Mouse (Mus musculus) induced T-regulatory cell, adult 2 months (primary cell): ENCODE measurements around the gene Socs3.

Experiments
- DNase-seq: peaks from one replicate; pipeline ENCODE4 v3.0.0-alpha.2; 2012; ENCODE audit warnings: low read depth

Socs3 gene

DNA sequence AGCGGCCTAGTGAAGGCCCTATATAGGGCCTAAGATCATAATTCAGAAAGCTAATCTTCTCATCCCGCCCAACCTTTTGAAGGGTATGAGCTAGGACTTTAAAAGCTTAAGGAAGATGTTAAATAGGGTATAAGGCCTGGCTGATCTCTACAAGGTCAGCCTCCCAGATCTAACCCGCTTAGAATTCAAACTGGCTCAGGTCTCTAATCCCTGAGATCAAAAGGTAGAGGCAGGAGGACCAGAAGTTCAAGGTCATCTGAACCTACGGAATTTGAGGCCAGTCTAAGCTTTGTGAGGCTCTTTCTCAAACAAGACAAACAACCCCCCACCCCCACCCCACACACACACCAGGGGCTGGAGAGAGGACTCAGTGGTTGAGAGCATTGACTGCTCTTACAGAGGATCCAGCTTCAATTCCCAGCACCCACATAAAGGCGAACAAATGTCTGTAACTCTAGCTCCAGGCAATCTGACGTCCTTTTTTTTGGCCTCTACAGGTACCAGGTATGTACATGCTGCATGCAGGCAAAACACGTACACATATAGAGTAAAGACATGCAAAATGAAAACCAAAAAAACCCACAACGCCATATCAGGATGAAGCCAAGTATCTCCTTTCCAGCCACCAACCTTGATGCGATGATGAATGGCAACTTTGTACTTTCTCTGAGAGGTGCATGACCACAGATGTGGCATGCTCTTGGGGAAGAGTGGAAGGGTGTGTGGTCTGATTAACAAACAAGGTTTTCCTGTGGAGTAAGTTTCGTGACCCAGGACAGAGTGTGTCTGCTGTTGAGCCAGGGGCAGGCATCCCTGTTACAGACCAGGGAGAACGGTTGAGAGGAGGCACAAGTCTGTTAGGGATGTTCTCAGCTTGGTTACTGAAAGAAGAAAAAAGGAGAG lies 3.1 kb upstream of the Socs3 start:
- no peak for DNase-seq

DNA sequence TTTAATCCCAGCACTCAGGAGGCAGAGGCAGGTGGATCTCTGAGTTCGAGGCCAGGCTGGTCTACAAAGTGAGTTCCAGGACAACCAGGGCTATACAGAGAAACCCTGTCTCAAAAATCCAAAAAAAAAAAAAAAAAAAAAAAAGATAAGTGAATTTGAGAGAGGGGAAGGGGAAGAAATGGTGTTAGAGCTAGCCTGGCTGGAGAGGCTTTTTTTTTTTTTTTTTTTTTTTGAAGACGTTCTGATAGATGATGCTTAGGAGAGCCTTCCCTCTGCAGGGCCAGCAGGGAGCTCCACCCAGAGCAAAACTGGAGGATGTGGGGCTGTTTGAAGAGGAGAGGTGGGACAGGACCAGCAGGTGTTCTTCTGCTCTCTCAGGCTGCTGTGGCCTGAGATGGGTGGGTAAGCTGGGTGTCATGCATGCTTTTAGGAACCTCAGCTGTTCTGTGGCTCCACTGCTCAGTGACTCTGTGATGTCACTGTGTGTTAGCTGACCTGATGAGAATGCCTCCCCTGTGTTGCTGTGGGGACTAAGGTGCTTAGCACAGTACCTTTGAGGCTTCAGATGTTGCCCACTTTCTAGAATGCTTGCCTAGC lies 1.9 kb upstream of the Socs3 start:
- no peak for DNase-seq

DNA sequence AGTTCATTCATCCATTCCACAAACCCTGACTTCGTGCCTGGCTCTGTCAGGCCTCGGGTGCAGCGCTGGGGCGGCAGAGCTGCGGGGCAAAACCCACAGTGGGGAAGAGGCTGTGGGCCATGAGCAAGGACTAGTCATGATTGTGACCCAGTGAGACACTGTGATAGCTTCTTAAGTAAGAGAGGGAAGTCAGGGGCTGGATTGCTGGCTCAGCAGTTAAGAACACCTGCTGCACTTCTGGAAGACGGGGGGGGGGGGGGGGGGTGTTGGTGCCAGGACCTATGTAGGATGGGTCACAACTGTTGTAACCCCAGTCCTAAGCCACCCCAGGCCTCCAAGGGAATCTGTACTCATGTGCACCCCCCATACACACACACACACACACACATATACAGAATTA lies 1.3 kb upstream of the Socs3 start:
- DNase-seq, result no peak

DNA sequence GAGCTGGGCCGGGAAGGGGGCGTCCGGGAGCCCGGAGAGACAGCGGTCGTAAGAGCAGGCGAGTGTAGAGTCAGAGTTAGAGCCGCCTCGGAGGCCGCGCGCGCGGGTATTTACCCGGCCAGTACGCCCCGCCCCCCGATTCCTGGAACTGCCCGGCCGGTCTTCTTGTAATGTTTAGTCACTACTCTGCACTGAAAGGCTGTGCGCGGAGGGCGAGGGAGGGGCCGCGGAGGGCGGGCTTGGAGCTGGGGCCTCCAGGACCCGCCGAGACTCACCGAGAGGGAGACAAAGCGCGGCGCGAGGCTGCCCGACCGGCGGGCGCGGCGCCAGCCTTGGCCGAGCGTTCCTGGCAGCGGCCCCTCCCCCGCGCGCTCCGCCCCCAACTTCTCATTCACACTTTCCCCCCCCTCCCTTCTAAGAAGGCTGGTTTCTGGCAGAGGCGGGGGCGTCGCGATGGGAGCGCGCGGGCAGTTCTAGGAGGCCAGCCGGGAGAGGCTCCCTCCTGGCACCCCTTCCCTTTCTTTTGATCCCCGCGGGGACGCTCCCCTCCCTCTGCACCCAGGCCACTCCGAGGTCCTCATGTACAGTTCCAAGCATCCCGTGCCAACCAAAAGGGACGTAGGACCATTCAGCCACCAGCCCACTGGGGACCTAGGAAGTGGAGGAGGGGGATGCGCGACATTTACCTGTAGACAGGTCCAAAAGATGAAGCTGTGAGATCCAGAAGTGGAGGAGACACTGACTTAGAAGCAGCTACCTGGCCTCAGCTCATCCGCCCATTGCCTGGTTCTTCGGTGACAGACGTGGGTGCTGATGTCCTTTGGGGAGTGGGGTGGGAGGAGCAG lies 525 bp downstream of the Socs3 start:
- peak; percentile 95 for DNase-seq

DNA sequence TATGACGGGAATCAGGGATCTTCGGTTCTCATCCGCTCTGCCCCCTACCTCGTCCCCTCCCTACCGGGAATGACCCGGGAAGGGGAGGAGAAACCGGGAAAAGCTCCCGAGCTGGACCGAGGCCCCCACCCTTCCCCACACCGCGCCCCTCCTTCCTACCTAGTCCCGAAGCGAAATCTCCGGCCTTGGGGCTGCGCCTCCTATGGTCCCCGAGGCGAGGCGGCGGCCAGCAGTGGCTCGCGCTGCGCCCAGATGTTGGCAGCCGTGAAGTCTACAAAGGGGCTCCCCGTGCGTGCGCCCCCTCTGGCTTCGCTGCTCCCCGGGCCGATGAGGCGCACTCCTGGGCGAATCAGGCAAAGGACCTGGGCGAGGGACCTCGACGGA lies 1.1 kb downstream of the Socs3 start:
- DNase-seq, result no peak

DNA sequence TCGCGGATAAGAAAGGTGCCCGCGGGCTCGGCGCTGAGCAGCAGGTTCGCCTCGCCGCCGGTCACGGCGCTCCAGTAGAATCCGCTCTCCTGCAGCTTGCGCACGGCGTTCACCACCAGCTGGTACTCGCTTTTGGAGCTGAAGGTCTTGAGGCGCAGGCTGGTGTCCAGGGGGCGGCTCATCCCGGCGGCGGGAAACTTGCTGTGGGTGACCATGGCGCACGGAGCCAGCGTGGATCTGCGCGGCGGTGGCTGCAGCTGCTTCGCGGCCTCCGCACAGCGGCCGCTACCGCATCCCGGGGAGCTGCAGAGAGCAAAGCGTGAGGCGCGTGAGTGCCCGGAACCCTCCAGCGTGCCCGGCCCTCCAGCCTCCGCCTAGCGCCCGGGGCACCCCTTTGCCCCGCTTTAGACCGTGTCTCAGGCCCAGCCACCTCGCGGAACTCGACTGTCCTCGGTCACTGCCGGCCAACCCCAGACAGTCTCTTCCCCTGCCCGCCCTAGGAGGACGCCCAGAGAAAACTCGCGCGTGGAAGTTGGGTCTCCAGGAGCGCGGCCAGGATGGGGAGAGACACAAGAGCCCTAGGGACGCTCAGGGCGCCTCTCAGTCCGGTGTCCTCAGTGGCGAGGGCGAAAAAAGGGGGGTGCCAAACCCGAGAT lies 1.7 kb downstream of the Socs3 start:
- DNase-seq, result peak; percentile 69

DNA sequence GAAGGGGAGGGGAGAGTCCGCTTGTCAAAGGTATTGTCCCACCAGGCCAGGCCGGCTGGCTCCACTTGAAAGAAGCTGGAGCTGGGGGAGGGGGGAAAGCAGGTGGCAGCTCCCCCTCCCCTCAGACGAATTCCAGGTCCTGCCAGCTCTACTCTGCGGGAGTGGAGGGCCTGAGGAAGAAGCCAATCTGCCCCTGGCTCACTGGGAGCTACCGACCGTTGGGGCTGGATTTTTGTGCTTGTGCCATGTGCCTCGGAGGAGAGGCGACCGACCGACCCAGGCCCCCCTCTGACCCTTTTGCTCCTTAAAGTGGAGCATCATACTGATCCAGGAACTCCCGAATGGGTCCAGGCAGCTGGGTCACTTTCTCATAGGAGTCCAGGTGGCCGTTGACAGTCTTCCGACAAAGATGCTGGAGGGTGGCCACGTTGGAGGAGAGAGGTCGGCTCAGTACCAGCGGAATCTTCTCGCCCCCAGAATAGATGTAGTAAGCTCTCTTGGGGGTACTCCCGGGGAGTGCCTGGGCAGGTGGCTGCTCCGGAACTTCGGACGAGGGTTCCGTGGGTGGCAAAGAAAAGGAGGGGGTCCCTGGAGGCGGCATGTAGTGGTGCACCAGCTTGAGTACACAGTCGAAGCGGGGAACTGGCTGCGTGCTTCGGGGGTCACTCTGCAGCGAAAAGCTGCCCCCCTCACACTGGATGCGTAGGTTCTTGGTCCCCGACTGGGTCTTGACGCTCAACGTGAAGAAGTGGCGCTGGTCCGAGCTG lies 2.4 kb downstream of the Socs3 start:
- DNase-seq, result no peak

DNA sequence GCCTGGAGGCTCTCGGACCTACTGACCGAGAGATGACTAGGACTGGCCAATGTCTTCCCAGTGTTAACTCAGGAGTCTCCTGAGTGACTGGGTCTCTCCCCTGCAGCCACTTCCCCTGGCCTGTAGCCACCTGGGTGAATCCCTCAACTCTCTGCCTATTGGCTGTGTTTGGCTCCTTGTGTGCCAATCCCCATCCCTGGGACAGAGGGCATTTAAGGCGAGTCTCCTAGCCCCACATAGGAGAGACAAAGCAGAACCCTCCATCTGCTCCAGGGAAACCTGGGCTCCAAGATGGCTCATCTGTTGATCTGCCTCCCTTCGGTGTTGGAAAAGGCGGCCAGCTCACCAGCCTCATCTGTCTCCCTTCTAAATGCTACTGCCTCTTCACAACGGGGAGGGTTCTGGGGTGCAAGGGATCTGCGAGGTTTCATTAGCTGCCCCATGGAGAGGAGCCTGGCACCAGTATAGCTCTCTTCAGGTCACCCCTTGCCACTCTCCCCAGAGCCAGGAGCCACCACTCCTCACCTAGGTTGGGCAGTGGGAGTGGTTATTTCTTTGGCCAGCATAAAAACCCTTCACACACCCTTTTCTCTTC lies 3.2 kb downstream of the Socs3 start:
- no peak for DNase-seq

DNA sequence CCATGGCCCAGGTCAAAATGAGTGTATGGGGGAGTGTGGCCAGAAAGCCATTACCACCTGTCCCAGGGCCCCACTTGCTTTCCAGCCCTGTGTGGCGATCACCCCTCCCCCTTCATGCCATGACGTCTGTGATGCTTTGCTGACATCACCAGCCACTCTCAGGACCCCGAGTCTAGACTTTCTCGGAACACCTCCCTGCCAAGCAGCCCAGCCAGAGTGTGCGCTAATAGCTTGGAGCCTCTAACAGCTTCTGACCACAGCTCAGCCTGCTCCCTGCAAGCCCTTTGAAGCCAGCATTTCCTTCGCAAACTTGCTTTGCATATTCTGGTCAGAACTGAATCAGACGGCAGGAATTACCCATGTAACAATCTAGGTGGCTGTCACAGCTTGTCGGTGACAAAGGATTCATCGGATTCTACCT lies 4.3 kb downstream of the Socs3 start:
- peak; percentile 84 for DNase-seq

DNA sequence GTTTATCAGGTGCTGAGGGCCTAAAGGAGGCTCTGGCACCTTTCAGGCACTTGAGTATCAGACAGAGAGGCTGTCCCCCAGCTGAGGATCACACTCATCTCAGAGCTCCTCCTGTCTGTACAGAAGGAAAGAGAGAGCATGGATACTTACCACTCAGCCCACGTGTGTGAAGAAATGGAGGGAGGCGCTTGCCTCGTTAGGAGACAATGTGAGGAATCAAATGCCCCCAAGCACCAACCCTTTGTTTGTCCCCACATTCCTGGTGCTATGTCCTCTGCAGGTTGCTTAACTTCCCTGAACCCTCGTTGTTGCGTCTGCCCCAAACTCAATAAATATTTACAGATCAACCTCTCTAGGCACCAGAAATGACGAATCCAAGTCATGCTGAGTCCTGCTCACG lies 4.8 kb downstream of the Socs3 start:
- peak; percentile 51 for DNase-seq

DNA sequence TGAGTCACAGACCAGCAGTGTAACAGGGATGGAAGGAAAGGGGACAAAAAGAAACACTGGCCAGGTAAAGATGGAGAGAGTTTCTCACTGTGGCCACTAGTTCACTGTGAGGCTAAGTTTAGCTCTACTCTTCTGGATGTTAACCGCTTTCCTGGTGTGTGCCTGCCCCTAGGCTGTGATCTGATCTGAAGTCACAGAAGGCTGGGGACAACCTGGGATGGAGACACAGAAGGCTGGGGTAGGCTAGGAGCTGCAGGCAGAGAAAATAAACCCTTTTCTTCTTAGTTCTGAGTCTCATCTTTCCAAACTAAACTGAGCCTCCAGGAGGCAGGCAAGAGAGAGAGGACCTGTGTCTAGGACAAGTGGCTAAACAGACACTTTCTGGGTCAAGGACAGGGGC lies 5.6 kb downstream of the Socs3 start:
- peak; percentile 62 for DNase-seq

DNA sequence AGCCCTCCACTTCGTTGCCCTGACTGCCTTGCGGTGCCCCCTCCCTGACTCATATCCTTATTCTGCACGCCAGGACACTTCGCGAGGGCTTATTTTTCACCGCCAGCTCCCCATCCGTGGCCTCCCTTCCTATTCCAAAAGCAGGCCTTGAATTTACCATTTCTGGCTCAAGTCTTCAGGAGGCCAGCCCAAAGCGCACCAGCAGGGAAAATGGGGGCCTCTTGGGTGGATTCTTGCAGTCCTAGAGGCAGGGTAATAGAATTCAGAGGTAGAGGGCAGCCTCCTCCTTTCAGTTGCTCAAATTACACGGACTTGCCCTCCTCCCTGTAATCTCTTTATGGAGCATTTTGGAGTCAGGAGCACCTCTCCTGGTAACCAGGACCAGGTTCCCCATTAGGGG lies 6.0 kb downstream of the Socs3 start:
- no peak for DNase-seq

DNA sequence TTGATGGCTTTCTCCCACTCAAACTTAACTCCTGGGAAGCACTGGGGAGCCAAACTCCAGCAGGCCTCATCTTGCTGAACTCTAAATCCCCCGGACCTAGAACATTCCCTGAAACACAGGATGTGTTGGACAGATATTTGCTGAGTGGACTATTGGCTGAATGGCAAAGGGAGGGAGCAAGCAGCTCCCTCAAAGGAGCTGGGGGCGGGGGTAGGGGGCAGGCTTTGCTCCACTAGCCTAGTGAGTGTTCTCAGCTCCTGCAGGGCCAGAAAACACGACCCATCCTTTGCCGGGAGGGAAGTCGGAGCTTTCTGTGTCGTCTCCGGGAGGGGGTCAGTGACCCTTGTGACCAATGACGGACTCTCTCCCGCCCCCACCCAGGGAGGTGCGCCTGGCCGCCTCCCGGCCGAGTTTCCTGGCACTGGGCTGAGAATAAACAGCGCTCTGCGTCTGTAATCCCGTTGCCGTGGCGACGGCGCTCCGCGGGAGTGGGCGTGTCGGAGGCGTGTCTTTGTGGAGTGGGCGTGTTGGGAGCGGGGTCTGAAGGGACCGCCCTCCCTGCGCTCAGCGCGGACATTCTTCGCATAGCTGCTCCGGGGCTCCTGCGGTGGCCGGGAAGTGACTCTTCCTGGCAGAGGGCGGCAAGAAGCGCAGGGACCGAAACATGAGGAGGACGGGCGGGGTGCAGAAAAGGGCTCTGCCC lies 6.6 kb downstream of the Socs3 start:
- DNase-seq, result peak; percentile 97

DNA sequence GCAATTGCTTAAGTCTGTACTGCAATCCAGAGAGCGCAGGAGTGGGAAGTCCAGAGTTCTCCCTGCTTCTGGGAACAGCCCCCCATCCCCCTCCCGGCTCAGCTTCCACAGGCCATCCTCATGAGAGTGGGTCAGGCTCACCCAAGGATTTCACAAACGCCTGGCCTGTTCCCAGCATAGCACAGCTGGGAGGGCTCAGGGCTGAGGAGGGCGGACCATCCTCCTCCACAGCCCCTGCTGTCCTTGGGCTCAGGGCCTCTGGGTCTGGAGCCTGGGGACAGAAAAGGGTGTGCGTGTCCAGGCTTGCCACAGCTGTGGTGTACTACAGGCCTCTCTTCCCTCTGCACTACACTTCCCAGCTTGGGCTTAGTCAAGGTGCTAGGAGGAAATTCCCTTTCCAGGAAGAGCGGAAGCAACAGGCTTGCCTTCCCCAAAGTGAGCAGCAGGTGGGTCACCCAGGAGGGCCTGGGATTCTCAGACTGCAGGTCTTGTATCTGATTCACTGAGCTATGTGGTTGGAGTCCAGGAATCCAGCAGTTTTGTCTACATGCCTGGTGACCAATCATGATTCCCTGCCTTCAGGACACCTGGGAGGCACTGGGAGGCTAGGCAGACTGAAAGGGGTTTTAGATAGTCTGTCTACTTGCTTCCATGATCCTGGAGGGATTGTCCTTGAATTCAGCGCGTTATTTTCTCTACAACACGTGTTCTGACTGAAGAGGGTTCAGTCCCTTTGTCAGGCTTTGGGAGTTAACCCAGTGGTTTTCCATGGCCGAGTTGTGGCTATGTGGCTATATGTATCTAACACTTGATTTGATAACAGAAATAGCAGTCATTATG lies 7.4 kb downstream of the Socs3 start:
- no peak for DNase-seq

DNA sequence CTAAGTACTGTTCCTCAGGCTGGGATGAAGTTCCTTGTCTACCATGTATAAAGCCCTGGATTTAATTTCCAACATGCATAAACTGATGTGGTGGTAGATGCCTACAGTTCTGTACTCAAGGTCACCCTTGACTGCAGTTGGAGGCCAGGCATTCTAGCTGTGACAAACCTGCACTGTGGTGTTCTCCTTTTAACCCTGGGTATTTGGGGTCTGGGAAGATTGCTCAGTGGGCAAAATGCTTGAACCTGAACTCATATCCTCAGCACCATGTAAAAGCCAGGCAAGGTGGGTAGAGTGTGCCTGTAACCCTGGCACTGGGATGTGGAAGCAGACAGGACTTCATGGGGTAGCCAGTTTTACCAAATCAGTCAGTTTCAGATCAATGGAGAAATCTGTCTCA lies 9.2 kb downstream of the Socs3 start:
- DNase-seq, result no peak

DNA sequence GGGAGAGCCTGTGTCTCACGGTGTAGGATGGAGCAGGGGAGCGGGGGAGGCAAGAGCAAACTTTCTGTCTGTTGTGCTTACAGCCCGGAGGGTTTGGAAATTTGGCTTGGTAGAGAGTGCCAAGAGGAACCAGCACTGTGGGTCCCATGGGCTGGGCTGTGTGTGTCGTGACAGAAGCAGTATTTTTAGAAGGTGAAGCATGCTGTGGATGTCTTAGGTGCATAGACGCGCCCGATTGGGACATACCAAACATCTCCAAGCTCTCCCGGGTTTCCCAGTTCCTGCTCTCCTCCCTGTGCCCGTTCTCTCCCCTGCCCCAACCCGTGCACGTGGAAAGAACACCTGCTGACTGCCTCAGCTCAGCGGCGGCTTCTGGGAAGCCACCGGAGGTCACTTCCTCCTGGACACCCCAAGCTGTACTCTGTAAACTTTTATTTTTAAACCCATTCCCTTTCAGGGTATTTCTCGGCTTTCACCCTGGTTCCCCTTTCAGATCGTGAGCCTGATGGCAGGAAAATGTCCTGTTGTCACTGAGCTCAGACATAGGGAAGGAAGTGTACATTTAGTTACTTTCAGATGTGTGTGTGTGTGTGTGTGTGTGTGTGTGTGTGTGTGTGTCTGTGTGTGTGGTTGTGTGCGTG lies 10.0 kb downstream of the Socs3 start:
- DNase-seq, result peak; percentile 50

DNA sequence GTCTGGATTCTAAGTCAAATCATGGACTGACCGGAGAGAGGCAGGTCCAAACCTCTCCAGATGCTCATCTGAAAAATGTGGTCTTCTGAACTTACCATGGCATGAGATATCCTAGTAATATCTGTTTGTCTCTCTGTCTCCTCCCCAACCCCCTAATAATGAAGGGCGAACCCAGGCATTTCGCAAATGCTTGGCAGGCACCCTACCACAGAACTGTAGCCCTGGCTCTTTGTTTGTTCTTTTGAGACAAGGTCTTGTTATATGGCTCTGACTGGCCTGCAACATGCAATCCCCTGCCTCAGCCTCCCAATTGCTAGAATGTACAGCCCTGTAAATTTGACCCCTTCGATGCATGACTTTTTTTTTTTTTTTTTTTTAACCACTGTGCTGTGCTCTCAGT lies 10.7 kb downstream of the Socs3 start:
- DNase-seq, result no peak

DNA sequence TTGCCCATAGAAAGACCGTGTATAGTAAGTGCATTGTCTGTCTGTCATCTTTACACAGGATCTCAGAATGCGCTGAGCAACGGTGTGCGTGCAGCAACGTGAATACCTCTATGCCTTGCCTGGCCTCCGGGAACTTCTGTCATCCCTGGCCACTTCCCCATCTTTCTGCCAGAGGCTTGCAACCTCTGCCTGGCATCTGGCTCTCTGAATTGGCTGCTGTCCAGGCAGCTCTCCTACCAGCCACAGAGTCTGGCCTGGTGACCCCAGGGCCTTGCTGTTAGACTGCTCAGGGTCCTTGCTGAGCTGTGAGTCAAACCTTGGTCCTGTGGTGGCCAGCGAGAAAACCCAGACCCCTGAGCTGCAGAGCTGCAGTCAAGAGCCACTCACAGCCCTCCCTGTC lies 11.7 kb downstream of the Socs3 start:
- no peak for DNase-seq

DNA sequence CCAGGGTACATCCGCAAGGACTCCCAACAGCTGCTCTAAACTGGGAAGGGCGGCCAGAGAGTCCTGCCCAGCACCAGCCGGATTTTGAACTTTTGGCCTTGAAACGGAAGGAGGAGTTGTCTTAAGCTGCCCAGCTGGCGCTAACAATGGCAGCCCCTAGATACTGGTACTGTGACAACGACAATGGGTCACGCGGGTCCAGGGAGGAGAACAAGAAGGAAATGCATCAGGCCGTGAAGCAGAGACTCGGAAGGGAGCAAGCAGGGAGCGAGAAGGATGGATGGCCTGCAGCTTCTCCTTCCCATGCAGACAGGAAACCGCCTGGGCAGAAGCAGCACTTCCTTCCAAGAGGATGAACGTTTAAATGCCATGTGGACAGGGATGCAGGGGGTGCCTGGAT lies 14.2 kb downstream of the Socs3 start:
- no peak for DNase-seq
